ENCODE assay signal across 8 mouse cellular contexts in genomic region chr7:44850146-44850545, GRCm38 (mm10). TPM values are rescaled to one million over a fixed set of nuclear protein-coding genes. Genes with fewer than 3 reads are reported as not detected.
DNase-seq lines count a peak whose midpoint lies in the region; ATAC-seq lines count a peak whose summit lies in the region.

No protein-coding gene starts in this region.

- peak; percentile 98 for DNase-seq in heart, adult 11 months
- no peak for DNase-seq in heart, adult 9 months (ENCODE audit: low spot score in 2 of 2)
- DNase-seq in brain, adult 2 months (ENCODE audit: low read depth, low spot score) = peak; percentile 83
- peak; percentile 56 to 65 for DNase-seq in gastrocnemius, adult 8-10 months (ENCODE audit: low spot score in 2 of 2)
- DNase-seq in liver, embryonic 13.5 days = peak; percentile 72
- peak; percentile 78 to 82 for DNase-seq in thymus, postnatal 10 days (ENCODE audit: low spot score in 2 of 2)

- WGBS in intestine, embryonic 16.5 days = under 1% methylated on average over 33 of the region's 33 CpGs
- WGBS in liver, embryonic 13.5 days (ENCODE audit: insufficient replicate concordance) = under 1% methylated on average over 33 of the region's 33 CpGs
- under 1% methylated on average over 33 of the region's 33 CpGs for WGBS in neural tube, embryonic 13.5 days

- H3K4me3 ChIP-seq in intestine, embryonic 16.5 days (ENCODE audit: low read length) = peak overlapping the region; percentile 82
- H3K4me3 ChIP-seq in liver, embryonic 13.5 days (replicated peaks) = peak overlapping the region; percentile 89
- H3K4me3 ChIP-seq in neural tube, embryonic 13.5 days = peak overlapping the region; percentile 84

- no peaks in the 10 kb centered on the region for H3K9me3 ChIP-seq in intestine, embryonic 16.5 days (ENCODE audit: control insufficient read depth, low read length)
- H3K9me3 ChIP-seq in liver, embryonic 13.5 days (replicated peaks) = no peaks in the 10 kb centered on the region
- no peaks in the 10 kb centered on the region for H3K9me3 ChIP-seq in neural tube, embryonic 13.5 days

- H3K27ac ChIP-seq in intestine, embryonic 16.5 days (ENCODE audit: low read length) = peak overlapping the region; percentile 99
- peak overlapping the region; percentile 92 for H3K27ac ChIP-seq in liver, embryonic 13.5 days
- peak overlapping the region; percentile 98 for H3K27ac ChIP-seq in neural tube, embryonic 13.5 days (replicated peaks)

- H3K9ac ChIP-seq in intestine, embryonic 16.5 days (ENCODE audit: low read depth, low read length) = peak overlapping the region; percentile 91
- peak overlapping the region; percentile 90 for H3K9ac ChIP-seq in liver, embryonic 13.5 days
- H3K9ac ChIP-seq in neural tube, embryonic 13.5 days = peak overlapping the region; percentile 89

- peak overlapping the region; percentile 67 for H3K4me2 ChIP-seq in intestine, embryonic 16.5 days (ENCODE audit: low read depth, low read length)
- peak overlapping the region; percentile 97 for H3K4me2 ChIP-seq in liver, embryonic 13.5 days
- H3K4me2 ChIP-seq in neural tube, embryonic 13.5 days = peak overlapping the region; percentile 84

- peaks cover 16% of the 10 kb centered on the region; the same call in 1 of the 2 replicates for H3K36me3 ChIP-seq in intestine, embryonic 16.5 days (ENCODE audit: control insufficient read depth, insufficient read depth, low read length)
- H3K36me3 ChIP-seq in liver, embryonic 13.5 days = peaks cover 43% of the 10 kb centered on the region
- peaks cover 33% of the 10 kb centered on the region for H3K36me3 ChIP-seq in neural tube, embryonic 13.5 days

- H3K27me3 ChIP-seq in intestine, embryonic 16.5 days (replicated peaks; ENCODE audit: control insufficient read depth, insufficient read depth, low read length) = no peaks in the 10 kb centered on the region
- no peaks in the 10 kb centered on the region for H3K27me3 ChIP-seq in liver, embryonic 13.5 days
- no peaks in the 10 kb centered on the region for H3K27me3 ChIP-seq in neural tube, embryonic 13.5 days

- peak; percentile 45 for ATAC-seq in intestine, embryonic 16.5 days
- peak; percentile 47 for ATAC-seq in liver, embryonic 13.5 days (ENCODE audit: low read depth)
- peak; percentile 38 for ATAC-seq in neural tube, embryonic 13.5 days (ENCODE audit: low read depth)

- H3K4me1 ChIP-seq in intestine, embryonic 16.5 days (ENCODE audit: control insufficient read depth, insufficient read depth, low read length) = peaks cover 33% of the 10 kb centered on the region
- H3K4me1 ChIP-seq in liver, embryonic 13.5 days (replicated peaks) = peaks cover 57% of the 10 kb centered on the region
- peaks cover 53% of the 10 kb centered on the region for H3K4me1 ChIP-seq in neural tube, embryonic 13.5 days (replicated peaks)

RNA-seq across cellular contexts. Expression of gene Tbc1d17, which starts 1.3 kb away (rescaled TPM):
- total RNA-seq in gastrocnemius, adult 8-10 months (2022) = 10 to 100 TPM; 58.9 to 71.3 (median 63.3) TPM
- 73.6 and 77.9 TPM in 2 replicates for polyA plus RNA-seq in intestine, embryonic 16.5 days (2015; fragmentation: Nextera tagmentation; extraction: Ambion mirVana)
- 29.0 and 30.0 TPM in 2 replicates for polyA plus RNA-seq in liver, embryonic 13.5 days (2015; fragmentation: Nextera tagmentation; extraction: Ambion mirVana)
- 94.0 and 101 TPM in 2 replicates for polyA plus RNA-seq in neural tube, embryonic 13.5 days (2015; fragmentation: Nextera tagmentation; extraction: Ambion mirVana)

RNA-seq across cellular contexts. Expression of gene Akt1s1, which starts 1.4 kb away (rescaled TPM):
- total RNA-seq in gastrocnemius, adult 8-10 months (2022) = 100 to 1,000 TPM; 139 to 158 (median 141) TPM
- 105 and 107 TPM in 2 replicates for polyA plus RNA-seq in intestine, embryonic 16.5 days (2015; fragmentation: Nextera tagmentation; extraction: Ambion mirVana)
- polyA plus RNA-seq in liver, embryonic 13.5 days (2015; fragmentation: Nextera tagmentation; extraction: Ambion mirVana) = 32.0 and 32.1 TPM in 2 replicates
- polyA plus RNA-seq in neural tube, embryonic 13.5 days (2015; fragmentation: Nextera tagmentation; extraction: Ambion mirVana) = 89.7 and 99.0 TPM in 2 replicates

RNA-seq across cellular contexts. Expression of gene Pnkp, which starts 6.8 kb away (rescaled TPM):
- total RNA-seq in gastrocnemius, adult 8-10 months (2022) = 10 to 100 TPM; 21.2 to 23.9 (median 22.4) TPM
- 26.6 and 30.6 TPM in 2 replicates for polyA plus RNA-seq in intestine, embryonic 16.5 days (2015; fragmentation: Nextera tagmentation; extraction: Ambion mirVana)
- polyA plus RNA-seq in liver, embryonic 13.5 days (2015; fragmentation: Nextera tagmentation; extraction: Ambion mirVana) = 22.8 and 24.2 TPM in 2 replicates
- polyA plus RNA-seq in neural tube, embryonic 13.5 days (2015; fragmentation: Nextera tagmentation; extraction: Ambion mirVana) = 30.2 and 31.6 TPM in 2 replicates

RNA-seq across cellular contexts. Expression of gene Ptov1, which starts 19.4 kb away (rescaled TPM):
- total RNA-seq in gastrocnemius, adult 8-10 months (2022) = 100 to 1,000 TPM; 146 to 178 (median 160) TPM
- 71.8 and 159 TPM in 2 replicates for polyA plus RNA-seq in intestine, embryonic 16.5 days (2015; fragmentation: Nextera tagmentation; extraction: Ambion mirVana)
- 50.4 and 57.0 TPM in 2 replicates for polyA plus RNA-seq in liver, embryonic 13.5 days (2015; fragmentation: Nextera tagmentation; extraction: Ambion mirVana)
- 471 and 515 TPM in 2 replicates for polyA plus RNA-seq in neural tube, embryonic 13.5 days (2015; fragmentation: Nextera tagmentation; extraction: Ambion mirVana)

RNA-seq across cellular contexts. Expression of gene Atf5, which starts 33.7 kb away (rescaled TPM):
- total RNA-seq in gastrocnemius, adult 8-10 months (2022) = 10 to 100 TPM; 71.2 to 97.1 (median 77.4) TPM
- polyA plus RNA-seq in intestine, embryonic 16.5 days (2015; fragmentation: Nextera tagmentation; extraction: Ambion mirVana) = 4.9 and 5.5 TPM in 2 replicates
- 5.3 and 5.4 TPM in 2 replicates for polyA plus RNA-seq in liver, embryonic 13.5 days (2015; fragmentation: Nextera tagmentation; extraction: Ambion mirVana)
- polyA plus RNA-seq in neural tube, embryonic 13.5 days (2015; fragmentation: Nextera tagmentation; extraction: Ambion mirVana) = 4.1 and 4.8 TPM in 2 replicates

Comparison
In these comparisons a context has a peak if more than half of its experiments do, and no peak if none do; other contexts are left out.
1. DNase-seq: peak in heart, adult 11 months (single experiment), brain, adult 2 months (single experiment), gastrocnemius, adult 8-10 months (2 of 2), liver, embryonic 13.5 days (single experiment) and thymus, postnatal 10 days (2 of 2); none in heart, adult 9 months (0 of 2).
2. Peak in every context shown above with its lines, with median percentiles within 50 percentile points of each other: ATAC-seq, H3K27ac ChIP-seq, H3K4me2 ChIP-seq, H3K4me3 ChIP-seq and H3K9ac ChIP-seq.